Mouse (Mus musculus): ENCODE results near the gene 6330403K07Rik.

6330403K07Rik gene

DNA sequence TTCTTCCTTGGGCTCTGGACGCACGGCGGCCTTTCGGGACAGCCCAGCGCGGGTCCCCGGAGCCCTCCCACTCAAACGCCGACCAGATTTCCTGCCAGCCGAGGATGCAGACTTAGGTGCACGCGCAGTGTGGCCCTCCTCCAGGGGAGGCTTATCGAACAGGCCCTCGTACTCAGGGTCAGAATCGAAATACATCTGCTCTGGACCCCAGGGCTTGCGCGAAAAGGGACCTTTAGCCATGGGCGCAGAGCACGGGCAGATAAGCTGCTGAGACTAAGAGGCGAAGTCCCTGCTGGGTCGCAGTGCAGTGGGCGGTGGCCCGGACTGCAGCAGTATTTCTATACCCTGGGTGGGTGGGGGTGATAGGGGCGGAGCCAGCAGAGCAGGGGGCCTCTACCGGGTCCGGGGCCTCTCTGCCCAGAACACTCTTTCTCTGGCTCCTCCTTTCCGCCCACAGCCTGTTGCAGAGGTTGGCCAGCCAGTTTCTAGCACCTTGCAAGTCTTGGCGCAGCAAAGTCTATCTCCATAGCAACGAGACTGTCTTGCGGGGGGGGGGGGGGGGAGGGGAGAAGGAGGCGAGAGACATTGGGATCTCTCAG, at the start of gene 6330403K07Rik:
Gene 6330403K07Rik, minus strand, starts transcription at position 351 of the 599 bp plus-strand sequence.
- peak; percentile 80 for DNase-seq (ENCODE audit: low read depth, low spot score)

- no peak for DNase-seq (ENCODE audit: low read depth, low spot score)
Observed at GRCm38 (mm10) chr11:71076342-71076741, 43.0 kb upstream of the 6330403K07Rik start.

- peak; percentile 33 for DNase-seq (ENCODE audit: low read depth, low spot score)
Observed at GRCm38 (mm10) chr11:71052554-71052953, 19.2 kb upstream of the 6330403K07Rik start.

DNA sequence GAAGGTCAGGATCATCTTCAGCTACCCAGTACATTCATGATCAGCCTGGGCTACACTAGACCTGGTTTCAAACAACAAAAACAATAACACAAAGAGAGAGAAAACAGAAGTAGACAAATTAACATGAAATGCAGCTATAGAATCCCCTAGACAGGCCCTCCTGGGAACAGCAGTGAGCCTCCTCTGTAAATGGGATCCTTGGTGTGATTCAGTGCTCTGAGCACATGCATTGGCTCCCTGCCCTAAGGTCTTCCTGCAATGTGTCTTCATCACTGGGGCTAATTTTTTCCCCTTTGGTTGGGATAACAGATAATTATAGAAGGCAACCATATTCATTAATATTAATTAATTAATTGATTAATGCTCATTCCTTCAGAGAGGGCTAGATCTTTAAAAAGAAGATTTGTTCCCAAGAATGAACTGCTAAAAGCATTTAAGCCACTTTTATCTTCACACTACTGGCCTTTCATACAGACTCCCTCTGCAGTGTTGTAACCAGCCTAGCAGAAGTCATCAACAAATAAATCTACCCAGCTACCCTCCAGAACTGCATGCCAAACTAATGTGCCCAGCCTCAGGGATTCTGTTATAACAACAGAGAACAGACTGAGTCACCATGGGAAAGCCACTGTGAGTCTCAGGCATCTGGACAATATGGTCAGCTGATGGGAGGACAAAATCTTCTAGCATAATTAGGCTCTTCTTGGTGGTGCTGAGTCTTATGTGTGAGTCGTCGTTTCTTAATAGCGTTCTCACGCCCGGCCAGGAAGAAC, 6.4 kb upstream of the 6330403K07Rik start:
- DNase-seq (ENCODE audit: low read depth, low spot score) = no peak

DNA sequence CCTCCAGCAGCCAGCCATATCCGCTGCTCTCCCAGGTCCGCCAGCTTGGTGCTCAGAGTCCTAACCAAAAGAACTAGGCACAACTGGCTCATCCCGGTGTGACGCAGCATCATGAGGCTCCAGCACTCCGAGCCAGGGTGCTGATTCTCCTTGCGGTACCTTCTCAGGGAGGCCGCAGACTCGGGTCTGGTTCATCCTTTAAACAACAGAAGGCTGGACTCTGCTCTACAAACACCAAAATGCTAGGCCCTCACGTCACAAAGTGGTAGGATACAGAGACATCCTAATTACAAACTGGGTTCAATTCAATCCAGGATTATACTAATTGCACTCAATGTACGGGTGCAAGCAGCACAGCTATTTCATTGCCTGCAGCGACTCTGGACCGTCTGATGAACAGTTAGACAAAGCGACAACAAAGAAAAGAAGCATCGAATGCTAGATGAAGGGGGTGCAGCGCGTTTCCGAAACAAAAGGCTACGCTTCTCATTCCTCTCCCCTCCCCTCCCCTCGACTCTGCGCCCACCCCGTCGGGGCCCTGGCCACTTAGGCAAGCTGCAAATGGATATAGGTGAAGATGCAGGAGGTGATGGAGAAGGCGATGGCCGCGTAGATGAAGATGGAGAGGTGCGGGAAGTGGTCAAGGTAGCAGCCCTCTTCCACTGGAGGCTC, 686 bp downstream of the 6330403K07Rik start:
- peak; percentile 34 for DNase-seq (ENCODE audit: low read depth, low spot score)

DNA sequence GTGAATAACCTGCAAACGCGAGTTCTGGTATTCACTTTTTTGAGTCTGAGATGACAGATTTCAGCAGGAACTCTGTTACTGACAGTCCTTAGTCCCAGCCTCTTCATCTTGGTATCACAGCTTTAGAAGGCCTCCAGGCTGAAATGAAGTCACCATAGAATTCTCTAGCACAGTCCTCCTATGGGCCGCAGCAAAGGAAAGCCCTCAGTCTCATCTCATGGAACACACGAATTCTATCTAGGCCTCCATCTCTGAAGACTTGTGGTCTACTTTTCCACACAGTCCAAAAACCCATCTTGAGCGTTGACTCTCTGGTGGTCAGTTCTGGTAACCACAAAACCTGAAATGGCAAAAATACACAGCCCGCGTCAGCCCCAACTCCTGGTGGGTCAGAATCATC, 1.2 kb downstream of the 6330403K07Rik start:
- DNase-seq (ENCODE audit: low read depth, low spot score) = no peak

- DNase-seq (ENCODE audit: low read depth, low spot score) = no peak
Observed at GRCm38 (mm10) chr11:71029403-71030118, 3.8 kb downstream of the 6330403K07Rik start.

DNA sequence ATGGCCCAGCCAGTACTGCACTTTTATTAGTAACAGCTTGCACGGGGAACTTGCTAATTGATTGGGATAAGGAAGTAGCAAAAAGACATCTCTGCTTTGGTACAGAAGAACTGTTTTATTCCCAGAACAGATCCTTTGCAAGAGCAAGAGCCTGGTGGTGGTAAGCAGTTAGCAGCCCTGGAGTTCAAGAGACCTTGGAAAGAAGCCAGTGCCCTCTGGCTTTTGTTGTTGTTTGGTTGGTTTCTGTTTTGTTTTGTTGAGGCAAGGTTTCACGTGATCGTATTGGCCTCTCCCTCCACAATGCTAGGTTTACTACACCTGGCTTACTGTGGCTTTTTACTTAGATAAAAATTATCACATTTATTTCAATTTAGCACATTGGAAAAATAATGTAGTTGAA, 5.0 kb downstream of the 6330403K07Rik start:
- no peak for DNase-seq (ENCODE audit: low read depth, low spot score)

DNA sequence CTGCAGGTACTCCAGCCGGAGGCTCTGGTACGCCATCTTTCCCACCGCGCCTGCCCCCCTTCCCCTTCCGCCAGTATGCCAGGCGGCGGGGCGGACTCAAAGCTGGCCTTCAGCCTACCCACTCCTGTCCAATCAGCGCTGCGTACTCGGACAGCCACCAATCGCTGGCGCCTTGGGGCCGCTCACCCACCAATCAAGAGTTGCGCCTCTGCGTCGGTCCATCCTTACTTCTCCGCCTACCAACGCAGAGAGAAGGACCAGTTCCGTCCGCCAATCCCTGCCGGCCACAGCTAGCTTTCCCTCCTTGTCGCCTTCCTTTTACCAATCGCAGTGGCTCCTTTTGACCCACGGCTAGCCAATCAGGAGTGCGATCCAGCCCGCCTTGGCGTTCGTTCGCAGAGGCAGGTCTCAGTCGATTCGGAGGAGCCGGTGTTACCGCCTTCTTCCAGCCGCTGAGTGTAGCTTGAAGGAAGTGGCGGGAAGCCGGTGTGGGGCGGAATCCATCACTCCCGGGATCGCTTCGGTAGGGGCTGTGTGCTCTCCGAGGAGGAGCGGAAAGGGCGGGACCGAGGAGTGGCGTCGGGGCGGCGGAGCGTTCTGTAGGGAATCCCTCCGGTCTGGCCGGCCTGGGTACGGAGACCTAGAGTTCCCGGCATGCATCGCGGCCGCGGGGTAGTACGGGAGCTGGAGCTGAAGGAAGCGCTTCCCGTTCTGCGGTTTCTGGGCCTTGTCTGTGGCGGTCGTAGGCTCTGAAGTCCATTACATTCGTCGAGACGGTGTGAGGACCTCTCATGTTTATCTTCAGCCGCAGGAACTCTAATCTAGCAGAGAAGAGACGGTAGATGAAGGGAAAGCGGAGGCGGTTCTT, 13.9 kb downstream of the 6330403K07Rik start, which contains the start of the genes Mis12 and Derl2:
Gene Mis12, plus strand, starts transcription at position 411 of the 868 bp plus-strand sequence.
Gene Derl2, minus strand, starts transcription at position 641 of the 868 bp plus-strand sequence.
- DNase-seq (ENCODE audit: low read depth, low spot score) = peak; percentile 100

GRCm38 (mm10) chr11:71018416-71019200, 14.7 kb downstream of the 6330403K07Rik start:
- DNase-seq (ENCODE audit: low read depth, low spot score) = no peak

- no peak for DNase-seq (ENCODE audit: low read depth, low spot score)
Observed at GRCm38 (mm10) chr11:71017051-71017450, 16.3 kb downstream of the 6330403K07Rik start.

DNA sequence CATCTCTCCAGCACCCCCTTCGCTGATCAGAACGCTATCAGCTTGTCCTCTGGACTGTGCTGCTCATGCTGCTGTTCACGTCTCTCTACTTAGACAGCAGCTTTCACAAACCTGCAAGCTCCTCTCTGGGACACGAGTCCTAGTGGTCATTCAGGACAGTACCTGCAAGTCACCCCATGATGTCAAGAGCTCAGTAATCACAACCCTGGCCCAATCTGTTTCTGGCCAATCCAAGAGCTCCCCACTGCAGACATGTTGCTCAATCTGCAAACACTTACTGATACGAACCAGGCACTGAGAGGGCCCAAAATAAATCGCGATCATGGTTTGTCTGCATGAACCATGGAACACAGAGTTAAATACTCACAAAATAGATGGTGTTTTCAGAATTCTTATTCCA, 20.6 kb downstream of the 6330403K07Rik start:
- DNase-seq (ENCODE audit: low read depth, low spot score) = no peak

DNA sequence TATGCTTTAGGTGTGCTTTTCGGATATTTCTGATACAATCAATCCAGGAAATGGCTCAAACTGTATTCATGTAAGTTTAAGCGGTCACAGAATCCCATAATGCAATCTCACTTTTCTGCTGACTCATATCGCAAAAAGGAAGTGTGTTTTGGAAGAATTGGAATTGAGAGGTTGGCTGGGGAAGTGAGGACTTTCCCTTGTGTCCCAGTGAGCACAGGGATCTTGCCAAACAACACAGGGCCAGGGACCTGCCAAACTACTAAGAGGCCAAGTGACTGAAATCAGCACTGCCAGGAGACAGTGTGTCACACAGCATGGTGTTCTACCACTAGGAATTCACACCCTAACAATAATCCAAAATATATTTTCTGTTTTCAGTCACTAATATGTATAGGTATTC, 25.0 kb downstream of the 6330403K07Rik start:
- no peak for DNase-seq (ENCODE audit: low read depth, low spot score)

DNA sequence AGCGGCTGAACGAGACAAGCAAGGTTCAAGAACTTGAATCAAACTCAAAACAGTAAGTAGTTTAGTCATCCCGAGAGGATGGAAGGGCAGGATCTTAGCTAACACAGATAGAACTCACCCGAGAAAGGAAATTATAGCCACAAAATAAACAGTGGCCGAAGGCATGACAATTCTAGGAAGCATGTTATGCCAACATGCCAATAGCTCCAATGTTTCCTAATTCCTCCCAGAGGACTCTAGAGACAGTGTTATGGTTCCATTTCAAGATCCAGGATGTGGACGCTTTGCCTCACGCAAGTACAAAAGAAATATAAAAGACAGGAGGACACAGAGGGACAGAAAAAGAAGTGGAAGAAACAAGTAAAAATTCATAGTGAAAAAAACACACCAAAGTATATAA, 25.5 kb downstream of the 6330403K07Rik start:
- no peak for DNase-seq (ENCODE audit: low read depth, low spot score)

- no peak for DNase-seq (ENCODE audit: low read depth, low spot score)
Observed at GRCm38 (mm10) chr11:71007026-71007425, 26.3 kb downstream of the 6330403K07Rik start.

GRCm38 (mm10) chr11:71005046-71005445, 28.3 kb downstream of the 6330403K07Rik start:
- DNase-seq (ENCODE audit: low read depth, low spot score) = no peak

DNA sequence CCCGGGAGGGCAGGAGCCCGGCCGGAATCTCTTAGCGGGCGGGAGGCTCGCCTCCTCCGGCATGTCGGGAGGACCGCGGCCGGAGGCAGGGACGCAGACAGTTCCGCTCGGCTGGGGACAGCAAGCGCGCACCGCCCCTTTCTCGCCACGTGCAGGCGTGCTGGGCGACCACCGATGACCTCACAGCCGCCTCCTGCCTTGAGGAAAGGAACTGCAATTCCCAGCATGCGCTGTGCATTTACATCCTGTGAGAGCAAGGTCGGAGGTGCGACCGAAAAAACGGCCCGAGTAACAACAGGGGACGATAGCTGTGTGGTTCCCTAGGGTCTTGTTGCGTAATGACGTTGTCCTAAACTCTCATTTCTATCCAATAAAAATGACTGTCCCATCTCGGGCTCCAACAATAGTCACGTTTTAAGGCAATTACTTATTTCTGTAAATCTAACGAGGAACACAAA, 29.0 kb downstream of the 6330403K07Rik start, which contains the start of gene Dhx33:
Gene Dhx33, minus strand, starts transcription at position 122 of the 458 bp plus-strand sequence.
- peak; percentile 99 for DNase-seq (ENCODE audit: low read depth, low spot score)

DNA sequence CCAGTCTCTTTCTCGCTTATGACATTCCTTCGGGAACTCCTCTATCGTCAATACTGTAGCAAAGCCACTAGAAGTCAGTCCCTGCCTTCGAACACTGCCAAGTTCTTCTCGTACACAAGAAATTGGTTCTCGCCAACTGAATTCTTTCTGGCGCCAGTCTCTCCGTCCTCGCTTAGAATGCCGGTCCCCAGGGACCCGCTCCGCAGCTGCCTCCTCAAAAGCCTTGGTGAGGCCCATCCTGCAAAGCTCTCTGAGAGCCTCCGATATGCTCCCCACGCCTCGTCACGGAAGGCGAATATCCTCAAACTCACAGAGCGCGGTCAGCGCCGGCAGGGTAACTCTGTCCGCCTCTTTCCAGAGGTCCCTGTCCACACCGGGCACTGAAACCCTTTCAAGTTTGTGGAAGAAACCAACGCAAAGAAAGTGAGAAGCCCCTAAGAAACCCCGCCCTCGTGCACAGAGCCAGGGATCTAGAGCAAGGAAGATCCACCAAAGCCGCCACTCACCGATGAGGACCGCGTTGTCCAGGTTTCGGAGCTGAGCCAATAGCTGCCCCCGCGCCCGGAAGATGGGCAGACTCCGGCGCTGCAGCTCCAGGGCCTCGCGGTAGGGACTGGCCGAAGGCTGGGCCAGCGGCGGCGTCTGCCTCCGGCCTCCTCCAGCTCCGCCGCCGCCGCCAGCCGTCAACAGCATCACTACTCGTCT, 29.6 kb downstream of the 6330403K07Rik start:
- peak; percentile 41 for DNase-seq (ENCODE audit: low read depth, low spot score)

GRCm38 (mm10) chr11:71001167-71001566, 32.1 kb downstream of the 6330403K07Rik start:
- DNase-seq (ENCODE audit: low read depth, low spot score) = no peak
